Comparison of ENCODE assay signal across 12 mouse cellular contexts in genomic region chr11:102632725-102633124, GRCm38 (mm10). TPM values are rescaled to one million over a fixed set of nuclear protein-coding genes. Genes with fewer than 3 reads are reported as not detected.
DNase-seq lines count a peak whose midpoint lies in the region; ATAC-seq and TF ChIP-seq lines count a peak whose summit lies in the region.
"Had no signal": no experiment of that assay in that cellular context is flagged by ENCODE, and none has a peak within 500 bp of the region (broad histone marks: within the 10 kb centered on the region; RNA-seq: fewer than 3 reads in every experiment).

No protein-coding gene starts in this region.

- H3K36me3 ChIP-seq in heart, embryonic 13.5 days = no peaks in the 10 kb centered on the region
- H3K36me3 ChIP-seq in embryonic facial prominence, embryonic 11.5 days (replicated peaks; ENCODE audit: control insufficient read depth, insufficient read depth, low read depth, low read length) = no peaks in the 10 kb centered on the region
- no peaks in the 10 kb centered on the region for H3K36me3 ChIP-seq in hindbrain, postnatal 0 days (ENCODE audit: insufficient read depth, low read length)
- H3K36me3 ChIP-seq in midbrain, embryonic 14.5 days (ENCODE audit: control insufficient read depth, insufficient read depth, low read length) = no peaks in the 10 kb centered on the region

- no peaks in the 10 kb centered on the region for H3K27me3 ChIP-seq in heart, embryonic 13.5 days (replicated peaks)
- no peaks in the 10 kb centered on the region for H3K27me3 ChIP-seq in embryonic facial prominence, embryonic 11.5 days (ENCODE audit: control insufficient read depth, insufficient read depth, low read length)
- no peaks in the 10 kb centered on the region for H3K27me3 ChIP-seq in hindbrain, postnatal 0 days (ENCODE audit: insufficient read depth, low read length)
- no peaks in the 10 kb centered on the region for H3K27me3 ChIP-seq in midbrain, embryonic 14.5 days (ENCODE audit: control insufficient read depth, insufficient read depth, low read length)

- peak overlapping the region; percentile 13; the same call in 1 of the 2 replicates for H3K4me3 ChIP-seq in heart, embryonic 13.5 days
- H3K4me3 ChIP-seq in embryonic facial prominence, embryonic 11.5 days (ENCODE audit: low read depth, low read length) = no peak overlapping the region
- no peak overlapping the region for H3K4me3 ChIP-seq in hindbrain, postnatal 0 days (ENCODE audit: low read length)
- no peak overlapping the region; the same call in 1 of the 2 replicates for H3K4me3 ChIP-seq in midbrain, embryonic 14.5 days (replicated peaks; ENCODE audit: low read depth, low read length)
- H3K4me3 ChIP-seq in left cerebral cortex, adult 2 months = no peak overlapping the region

- DNase-seq in heart, postnatal 36 days = no peak
- DNase-seq in embryonic facial prominence, embryonic 11.5 days (ENCODE audit: low spot score) = peak; percentile 67
- DNase-seq in hindbrain, postnatal 0 days (ENCODE audit: low spot score) = no peak
- no peak for DNase-seq in midbrain, embryonic 14.5 days
- DNase-seq in left cerebral cortex, postnatal 10 days (ENCODE audit: extremely low spot score in 1 of 2, low spot score in 2 of 2) = no peak
- no peak for DNase-seq in left cerebral cortex, adult 18-20 months (ENCODE audit: low spot score in 2 of 2)
- no peak for DNase-seq in left cerebral cortex, adult 2 months (ENCODE audit: extremely low spot score in 1 of 2, low spot score in 2 of 2)
- DNase-seq: adrenal gland, postnatal 10 days; thymus, postnatal 36 days had no signal

- H3K4me2 ChIP-seq in heart, embryonic 13.5 days = peak overlapping the region; percentile 55
- H3K4me2 ChIP-seq in embryonic facial prominence, embryonic 11.5 days (ENCODE audit: low read depth, low read length) = peak overlapping the region; percentile 26
- peak overlapping the region; percentile 38 for H3K4me2 ChIP-seq in hindbrain, postnatal 0 days (ENCODE audit: low read depth, low read length)
- H3K4me2 ChIP-seq in midbrain, embryonic 14.5 days (ENCODE audit: low read length) = peak overlapping the region; percentile 41

- peaks cover 54% of the 10 kb centered on the region for H3K4me1 ChIP-seq in heart, embryonic 13.5 days
- H3K4me1 ChIP-seq in embryonic facial prominence, embryonic 11.5 days (ENCODE audit: control insufficient read depth, insufficient read depth, low read length) = peaks cover 13% of the 10 kb centered on the region
- H3K4me1 ChIP-seq in hindbrain, postnatal 0 days (ENCODE audit: insufficient read depth, low read length) = 0 out of 2 replicates have a peak, but pooled peaks cover 2% of the 10 kb centered on the region
- 0 out of 2 replicates have a peak, but pooled peaks cover 3% of the 10 kb centered on the region for H3K4me1 ChIP-seq in midbrain, embryonic 14.5 days (ENCODE audit: control insufficient read depth, insufficient read depth, low read length)

- TF ChIP-seq CTCF in hindbrain, postnatal 0 days (IDR thresholded peaks at IDR 0.05; ENCODE audit: low read depth) = no peak
- TF ChIP-seq CTCF in left cerebral cortex, adult 2 months (IDR thresholded peaks at IDR 0.05) = no peak

- ATAC-seq in heart, embryonic 13.5 days (ENCODE audit: extremely low read depth, insufficient number of reproducible peaks, low FRiP score, low TSS enrichment) = no peak
- no peak for ATAC-seq in embryonic facial prominence, embryonic 11.5 days (replicated peaks; ENCODE audit: insufficient number of reproducible peaks, low FRiP score, low TSS enrichment, low read depth)
- no peak for ATAC-seq in hindbrain, postnatal 0 days
- no peak for ATAC-seq in midbrain, embryonic 14.5 days (ENCODE audit: low FRiP score, low TSS enrichment)

- intact Hi-C loops in heart, postnatal 36 days (cut with DNase I) = no loop called here
- intact Hi-C loops in left cerebral cortex, postnatal 10 days (cut with DNase I) = no loop called here
- intact Hi-C loops in left cerebral cortex, adult 2 months (cut with DNase I) = no loop called here

- WGBS in heart, embryonic 13.5 days = 6% methylated on average over 11 of the region's 13 CpGs
- WGBS in embryonic facial prominence, embryonic 11.5 days = 2% methylated on average over 10 of the region's 13 CpGs
- WGBS in hindbrain, postnatal 0 days = 18% methylated on average over 11 of the region's 13 CpGs
- WGBS in midbrain, embryonic 14.5 days = 6% methylated on average over 13 of the region's 13 CpGs

- H3K27ac ChIP-seq in heart, embryonic 13.5 days (replicated peaks) = peak overlapping the region; percentile 53
- H3K27ac ChIP-seq in embryonic facial prominence, embryonic 11.5 days (replicated peaks; ENCODE audit: low read depth, low read length) = peak overlapping the region; percentile 79
- H3K27ac ChIP-seq in hindbrain, postnatal 0 days = no peak overlapping the region
- no peak overlapping the region for H3K27ac ChIP-seq in midbrain, embryonic 14.5 days (replicated peaks; ENCODE audit: low read depth, low read length)
- no peak overlapping the region for H3K27ac ChIP-seq in left cerebral cortex, adult 2 months

- peak overlapping the region; percentile 67 for H3K9ac ChIP-seq in heart, embryonic 13.5 days
- H3K9ac ChIP-seq in embryonic facial prominence, embryonic 11.5 days (replicated peaks; ENCODE audit: low read length) = no peak overlapping the region; the same call in 1 of the 2 replicates
- H3K9ac ChIP-seq in hindbrain, postnatal 0 days (replicated peaks; ENCODE audit: low read length) = no peak overlapping the region
- no peak overlapping the region for H3K9ac ChIP-seq in midbrain, embryonic 14.5 days (replicated peaks; ENCODE audit: low read length)

- no peaks in the 10 kb centered on the region for H3K9me3 ChIP-seq in heart, embryonic 13.5 days
- no peaks in the 10 kb centered on the region for H3K9me3 ChIP-seq in embryonic facial prominence, embryonic 11.5 days (replicated peaks; ENCODE audit: control insufficient read depth, low read length)
- H3K9me3 ChIP-seq in hindbrain, postnatal 0 days (ENCODE audit: low read length) = no peaks in the 10 kb centered on the region
- no peaks in the 10 kb centered on the region for H3K9me3 ChIP-seq in midbrain, embryonic 14.5 days (ENCODE audit: control insufficient read depth, low read length)

RNA-seq across cellular contexts. Expression of gene Fzd2, which starts 28.5 kb away (rescaled TPM):
- 19.1 and 22.0 TPM in 2 replicates for polyA plus RNA-seq in heart, embryonic 13.5 days (2015; fragmentation: Nextera tagmentation; extraction: Ambion mirVana)
- total RNA-seq in heart, postnatal 36 days (2021) = 1 to 10 TPM; 3.1 to 5.4 TPM
- 53.3 and 57.0 TPM in 2 replicates for polyA plus RNA-seq in embryonic facial prominence, embryonic 11.5 days (2014; fragmentation: Nextera tagmentation; extraction: Ambion mirVana)
- 31.7 and 34.5 TPM in 2 replicates for total RNA-seq in hindbrain, postnatal 0 days (2014; rRNA removed)
- polyA plus RNA-seq in hindbrain, postnatal 0 days (2015; fragmentation: Nextera tagmentation; extraction: Ambion mirVana) = 6.0 and 6.5 TPM in 2 replicates
- polyA plus RNA-seq in midbrain, embryonic 14.5 days (2014; fragmentation: Nextera tagmentation; extraction: Ambion mirVana) = 7.2 and 8.0 TPM in 2 replicates
- total RNA-seq in left cerebral cortex, postnatal 10 days (2021) = 10 to 100 TPM in 1 of 2 experiments, 1 to 10 TPM in 1; 6.7 to 11.0 TPM
- total RNA-seq in left cerebral cortex, adult 18-20 months (2021) = 1 to 10 TPM; 9.4 to 9.7 TPM
- total RNA-seq in left cerebral cortex, adult 2 months (2021) = 10 to 100 TPM; 10.9 to 11.7 TPM
- total RNA-seq: hematopoietic stem cell, adult 5-6 weeks had no signal

RNA-seq across cellular contexts. Expression of gene Meioc, which starts 30.8 kb away (rescaled TPM):
- 1.2 and 1.5 TPM in 2 replicates for polyA plus RNA-seq in heart, embryonic 13.5 days (2015; fragmentation: Nextera tagmentation; extraction: Ambion mirVana)
- not detected for total RNA-seq in heart, postnatal 36 days (2021)
- 1.0 and 1.3 TPM in 2 replicates for polyA plus RNA-seq in embryonic facial prominence, embryonic 11.5 days (2014; fragmentation: Nextera tagmentation; extraction: Ambion mirVana)
- 0.65 TPM in 1 of 2 replicates, not detected in the other for total RNA-seq in hindbrain, postnatal 0 days (2014; rRNA removed)
- 0.24 and 0.32 TPM in 2 replicates for polyA plus RNA-seq in hindbrain, postnatal 0 days (2015; fragmentation: Nextera tagmentation; extraction: Ambion mirVana)
- polyA plus RNA-seq in midbrain, embryonic 14.5 days (2014; fragmentation: Nextera tagmentation; extraction: Ambion mirVana) = 0.12 TPM in 1 of 2 replicates, not detected in the other
- total RNA-seq in left cerebral cortex, postnatal 10 days (2021) = not detected
- not detected for total RNA-seq in left cerebral cortex, adult 18-20 months (2021)
- total RNA-seq in left cerebral cortex, adult 2 months (2021) = not detected
- total RNA-seq: adrenal gland, postnatal 10 days; hematopoietic stem cell, adult 5-6 weeks had no signal
- polyA plus RNA-seq: cortical plate, adult 2 months had no signal

RNA-seq across cellular contexts. Expression of gene Gm11627, which starts 53.5 kb away (rescaled TPM):
- polyA plus RNA-seq in heart, embryonic 13.5 days (2015; fragmentation: Nextera tagmentation; extraction: Ambion mirVana) = 10.5 and 13.8 TPM in 2 replicates
- total RNA-seq in heart, postnatal 36 days (2021) = 1 to 10 TPM; 1.4 to 1.5 TPM
- 10.5 and 10.6 TPM in 2 replicates for polyA plus RNA-seq in embryonic facial prominence, embryonic 11.5 days (2014; fragmentation: Nextera tagmentation; extraction: Ambion mirVana)
- total RNA-seq in hindbrain, postnatal 0 days (2014; rRNA removed) = 2.0 TPM in 1 of 2 replicates, not detected in the other
- polyA plus RNA-seq in hindbrain, postnatal 0 days (2015; fragmentation: Nextera tagmentation; extraction: Ambion mirVana) = 5.2 TPM in 2 replicates
- polyA plus RNA-seq in midbrain, embryonic 14.5 days (2014; fragmentation: Nextera tagmentation; extraction: Ambion mirVana) = 2.3 and 4.2 TPM in 2 replicates
- total RNA-seq in left cerebral cortex, postnatal 10 days (2021) = 1 to 10 TPM; 5.4 to 7.1 TPM
- 1 to 10 TPM; 3.7 to 5.4 TPM for total RNA-seq in left cerebral cortex, adult 18-20 months (2021)
- total RNA-seq in left cerebral cortex, adult 2 months (2021) = 1 to 10 TPM; 4.8 to 5.0 TPM
- total RNA-seq: hematopoietic stem cell, adult 5-6 weeks had no signal

Comparison
In these comparisons a context has a peak if more than half of its experiments do, and no peak if none do; other contexts are left out.
1. H3K27ac ChIP-seq: peak in heart, embryonic 13.5 days (single experiment) and embryonic facial prominence, embryonic 11.5 days (single experiment); none in hindbrain, postnatal 0 days (single experiment), midbrain, embryonic 14.5 days (single experiment) and left cerebral cortex, adult 2 months (single experiment).
2. Peak in every context shown above with its lines, with median percentiles within 50 percentile points of each other: H3K4me2 ChIP-seq.